Mouse (Mus musculus) kidney, adult 8-10 months (tissue): ENCODE results near the gene Pfkfb4.

Source experiments
- DNase-seq, 2 experiments: peaks; one replicate each; pipeline ENCODE4 v3.0.0; 2022

The Pfkfb4 gene

GRCm38 (mm10) chr9:109058006-109058765 lies 66.6 kb downstream of the Pfkfb4 start:
- no peak for DNase-seq

DNA sequence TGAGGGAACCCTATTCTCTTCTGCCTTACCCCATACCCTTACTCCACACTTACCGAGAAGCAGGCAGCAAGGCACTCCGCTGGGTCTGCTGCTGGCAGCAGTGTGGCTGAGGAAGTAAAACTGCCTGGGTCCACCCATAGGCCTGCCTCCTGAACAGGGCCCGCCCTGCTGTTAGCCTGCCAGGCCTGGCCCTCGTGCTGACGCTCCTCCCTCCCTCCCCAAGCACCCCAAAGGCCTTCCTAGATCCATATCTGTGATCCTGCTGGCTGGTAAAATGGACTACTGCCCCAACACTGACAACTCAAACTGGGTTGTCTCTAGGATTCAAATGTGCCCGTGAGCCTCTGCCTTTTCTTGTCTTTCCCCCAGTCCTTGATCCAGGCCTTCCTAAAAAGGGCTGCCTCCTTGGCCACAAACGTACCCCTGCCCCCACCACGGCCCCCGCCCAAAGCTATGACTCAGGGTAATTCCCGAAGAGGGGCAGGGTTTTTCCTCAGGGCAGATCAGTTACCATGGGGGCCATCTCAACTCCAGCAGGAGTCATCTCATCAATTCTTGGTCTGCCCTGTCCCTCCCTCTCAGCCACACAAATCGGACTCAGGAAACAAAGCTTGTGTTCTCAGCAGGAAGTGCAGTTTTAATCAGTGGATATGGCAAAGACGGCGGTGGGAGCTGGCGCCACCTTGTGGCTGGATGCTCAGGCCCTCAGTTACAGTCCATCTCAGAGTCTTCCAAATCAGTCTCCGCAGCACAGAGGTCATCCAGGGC lies 67.7 kb downstream of the Pfkfb4 start, which contains the start of gene Trex1:
Gene Trex1, minus strand, starts transcription at position 599 of the 768 bp plus-strand sequence.
- peak; percentile 92 for DNase-seq

- DNase-seq: peak in 1 of 2 experiments; percentile 25
Measured at GRCm38 (mm10) chr9:109060184-109060897, 68.8 kb downstream of the Pfkfb4 start.

- no peak for DNase-seq
Measured at GRCm38 (mm10) chr9:109060898-109061295, 69.3 kb downstream of the Pfkfb4 start.

DNA sequence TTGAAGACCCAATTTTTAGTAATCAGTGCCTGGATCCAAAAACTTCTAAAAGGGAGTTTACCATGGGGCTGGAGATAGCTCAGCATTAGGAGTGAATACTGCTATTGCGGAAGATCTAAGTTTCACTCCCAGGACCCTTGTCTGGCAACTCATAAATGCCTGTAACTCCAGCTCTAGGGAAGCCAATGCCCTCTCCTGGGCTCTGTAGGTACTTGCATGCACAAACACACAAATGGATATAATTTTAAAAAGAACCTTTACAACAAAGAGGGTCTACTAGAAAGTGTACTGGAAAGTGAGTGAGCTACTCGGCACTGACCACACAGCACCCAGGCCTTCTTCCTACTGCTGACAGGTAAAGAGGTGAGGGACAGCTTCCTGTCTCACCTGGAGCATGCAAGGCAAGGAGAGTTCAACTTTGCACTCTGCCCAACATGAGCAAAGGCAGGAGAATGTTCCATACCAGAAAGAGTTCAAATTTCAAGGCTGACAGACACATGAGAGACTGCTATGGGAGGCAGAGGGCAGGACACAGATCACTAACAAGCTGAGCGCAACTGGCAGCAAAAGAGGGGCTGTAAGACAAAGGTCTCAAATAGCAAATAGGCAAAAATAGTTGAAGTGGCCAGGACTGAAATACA lies 76.6 kb downstream of the Pfkfb4 start:
- no peak for DNase-seq

- peak; percentile 81 to 88 for DNase-seq
Measured at GRCm38 (mm10) chr9:109073661-109074573, 82.3 kb downstream of the Pfkfb4 start, which contains the start of gene Atrip. Gene Atrip, minus strand, starts transcription at chr9:109074124.

DNA sequence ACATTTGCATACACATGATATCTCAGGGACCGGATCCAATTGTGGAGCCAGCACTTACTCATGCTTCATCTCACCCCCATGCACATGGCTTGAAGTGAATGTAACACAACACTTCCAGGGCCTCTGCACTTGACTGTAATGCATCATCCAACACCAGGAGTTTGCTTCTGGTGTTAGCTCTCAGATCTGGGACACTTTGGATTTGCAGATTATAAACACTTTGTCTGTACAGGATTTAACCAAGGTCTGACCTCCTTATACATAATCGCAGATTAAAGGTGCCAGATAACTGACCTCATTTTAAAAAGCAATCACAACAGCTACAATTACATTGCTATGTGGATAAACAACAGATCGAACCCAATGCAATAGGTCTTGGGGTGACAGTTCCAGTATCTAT lies 88.9 kb downstream of the Pfkfb4 start:
- no peak for DNase-seq

- DNase-seq: no peak
Measured at GRCm38 (mm10) chr9:109081749-109082123, 90.2 kb downstream of the Pfkfb4 start.
